Mouse (Mus musculus): ENCODE measurements at regions not wholly inside any gene's neighbourhood (a gene's known extent, or its start where the extent isn't known, plus 50 kb on each side); places are given as distances from the start of the nearest gene placed in this dataset.

DNA sequence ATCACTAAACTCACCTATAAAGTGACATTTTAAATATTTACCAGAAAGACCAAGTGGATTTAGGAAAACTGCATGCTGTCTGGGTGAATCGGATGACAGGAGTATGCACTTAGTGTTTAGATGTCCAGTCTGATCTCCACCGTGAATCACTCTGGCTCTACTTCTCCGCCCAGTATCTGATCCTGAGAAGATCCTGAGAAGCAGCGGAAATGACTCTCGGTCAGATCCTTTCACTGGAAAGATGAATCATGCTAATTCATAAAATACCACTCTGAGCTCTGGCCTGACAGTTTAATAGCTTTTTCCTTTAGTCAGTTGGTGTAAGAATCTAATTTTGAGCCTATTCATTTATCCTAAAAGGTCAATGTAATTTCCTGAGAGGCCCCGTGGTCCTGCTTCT is 252.6 kb upstream of the Smlr1 start:
- TF ChIP-seq CTCF (IDR thresholded peaks at IDR 0.05; ENCODE audit: borderline replicate concordance, extremely low read depth, insufficient read depth, insufficient read length) (no peak), POLR2A (IDR thresholded peaks at IDR 0.05; ENCODE audit: borderline replicate concordance, extremely low read depth, insufficient read depth, insufficient read length, poor library complexity, severe bottlenecking) (no peak)
